Mouse (Mus musculus) liver, embryonic 12.5 days (tissue): Measurements from ENCODE around the gene Rfxank. TPM values are rescaled to one million over a fixed set of nuclear protein-coding genes. Genes with fewer than 3 reads are reported as not detected.

ENCODE experiments used
- ATAC-seq: fragments of 200-750 bp; cut with Nextera tagmentation; 2 replicates; pipeline ENCODE4 v1.8.0; 2017; ENCODE audit warnings: moderate number of reproducible peaks, mild to moderate bottlenecking, moderate library complexity
- H3K27ac ChIP-seq: fragments of 300-500 bp; sonication (generic); 2 replicates; pipeline ENCODE4 v1.5.1; 2016; ENCODE audit warnings: mild to moderate bottlenecking
- H3K27me3 ChIP-seq: fragments of 300-500 bp; sonication (generic); replicated peaks from 2 replicates; pipeline ENCODE4 v1.6.1; 2016; ENCODE audit warnings: mild to moderate bottlenecking, moderate library complexity
- H3K36me3 ChIP-seq: fragments of 300-500 bp; sonication (generic); 2 replicates; pipeline ENCODE4 v1.6.1; 2016; ENCODE audit warnings: mild to moderate bottlenecking, moderate library complexity
- H3K4me1 ChIP-seq: fragments of 300-500 bp; sonication (generic); 2 replicates; pipeline ENCODE4 v1.6.1; 2016
- H3K4me2 ChIP-seq: fragments of 300-500 bp; sonication (generic); 2 replicates; pipeline ENCODE4 v1.6.1; 2016; ENCODE audit warnings: mild to moderate bottlenecking, moderate library complexity
- H3K4me3 ChIP-seq: fragments of 300-500 bp; sonication (generic); 2 replicates; pipeline ENCODE4 v1.5.1; 2016; ENCODE audit warnings: mild to moderate bottlenecking, moderate library complexity
- H3K9ac ChIP-seq: fragments of 300-500 bp; sonication (generic); 2 replicates; pipeline ENCODE4 v1.6.1; 2016; ENCODE audit warnings: mild to moderate bottlenecking, moderate library complexity
- H3K9me3 ChIP-seq: fragments of 300-500 bp; sonication (generic); replicated peaks from 2 replicates; pipeline ENCODE4 v1.6.1; 2016; ENCODE audit warnings: mild to moderate bottlenecking, moderate library complexity
- WGBS: fragments of 180-500 bp; shearing (Covaris S2); methylation state at CpG from one replicate; pipeline ENCODE4 v1.1.7; 2016; ENCODE audit not compliant: insufficient replicate concordance; 5-methylcytosine and 5-hydroxymethylcytosine counted together
- polyA plus RNA-seq: library from polyadenylated mRNA; unstranded; fragments of >200 nt; fragmentation: Nextera tagmentation; extraction: Ambion mirVana; gene quantifications from 2 replicates; pipeline ENCODE4 v1.2.1, GENCODE M21; 2016

Gene Rfxank
- polyA plus RNA-seq, 1 experiment from 2014 or later, result 9.6 TPM

DNA sequence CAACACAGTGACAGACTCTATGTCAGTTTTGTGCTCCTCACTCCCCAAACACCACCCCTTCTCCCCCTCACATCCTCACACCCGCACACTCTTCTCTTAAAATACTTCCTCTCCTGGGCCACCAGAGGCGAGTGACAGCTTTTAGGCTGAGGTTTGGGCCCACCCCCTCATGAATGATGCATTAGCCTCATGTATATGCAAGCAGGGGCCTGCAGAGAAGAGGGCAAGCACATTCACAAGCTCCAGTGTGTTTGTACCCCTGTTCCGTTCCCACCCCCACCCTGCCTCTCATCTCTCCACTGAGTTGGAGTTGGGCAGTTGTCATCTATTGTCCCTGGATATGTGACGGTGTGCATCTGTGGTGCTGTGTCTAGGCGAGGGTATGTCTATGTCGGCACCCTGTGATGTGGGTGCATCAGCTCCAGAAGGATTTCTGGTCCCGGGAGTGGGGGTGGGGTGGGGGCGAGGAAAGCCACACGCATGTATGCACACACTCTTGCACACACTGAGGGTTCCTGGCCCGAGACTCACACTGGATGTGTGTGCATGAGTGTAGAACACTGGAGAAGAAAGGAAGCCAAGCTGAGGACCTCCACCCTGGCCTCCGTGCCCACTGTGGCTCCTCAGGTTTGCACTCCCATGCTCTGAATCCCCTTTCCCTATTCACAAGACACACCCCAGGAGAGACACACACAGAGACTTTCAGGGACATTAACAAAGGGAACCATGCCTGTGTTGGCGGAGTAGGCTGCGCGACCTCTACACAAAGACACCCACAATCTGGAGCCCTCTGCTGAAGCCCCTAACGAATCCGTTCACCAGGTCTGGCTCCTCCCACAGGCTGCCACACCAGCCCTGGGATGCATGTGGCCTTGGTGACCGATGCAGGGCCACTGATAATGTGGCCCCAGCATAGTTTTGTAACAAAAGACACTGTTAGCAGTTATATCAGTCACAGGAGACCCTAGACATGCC, 19.9 kb downstream of the Rfxank start:
- Histone ChIP-seq H3K27ac (no peak overlapping the region), H3K9ac (no peak overlapping the region), H3K4me2 (no peak overlapping the region), H3K9me3 (no peaks in the 10 kb centered on the region), H3K36me3 (no peaks in the 10 kb centered on the region), H3K4me1 (0 out of 2 replicates have a peak, but pooled peaks cover 4% of the 10 kb centered on the region), H3K27me3 (peaks cover 98% of the 10 kb centered on the region), H3K4me3 (no peak overlapping the region)
- ATAC-seq, result no peak
- WGBS, result 18% methylated on average over 17 of the region's 17 CpGs

GRCm38 (mm10) chr8:70117611-70118010, 21.3 kb downstream of the Rfxank start:
- no peak overlapping the region for H3K9ac ChIP-seq
- 8% methylated on average over 9 of the region's 9 CpGs for WGBS

GRCm38 (mm10) chr8:70114892-70115291, 24.1 kb downstream of the Rfxank start:
- H3K9ac ChIP-seq, result no peak overlapping the region
- no peak overlapping the region for H3K27ac ChIP-seq
- no peaks in the 10 kb centered on the region for H3K4me1 ChIP-seq
- H3K27me3 ChIP-seq, result peaks cover 100% of the 10 kb centered on the region
- WGBS, result 49% methylated on average over 13 of the region's 13 CpGs
- H3K9me3 ChIP-seq, result no peaks in the 10 kb centered on the region
- ATAC-seq, result no peak
- no peaks in the 10 kb centered on the region for H3K36me3 ChIP-seq
- no peak overlapping the region for H3K4me3 ChIP-seq
- no peak overlapping the region for H3K4me2 ChIP-seq

More at GRCm38 (mm10) chr8:70117611-70118010, 21.3 kb downstream of the Rfxank start:
- Histone ChIP-seq H3K9me3 (no peaks in the 10 kb centered on the region), H3K27me3 (peaks cover 100% of the 10 kb centered on the region), H3K27ac (no peak overlapping the region), H3K4me1 (0 out of 2 replicates have a peak, but pooled peaks cover 4% of the 10 kb centered on the region), H3K36me3 (no peaks in the 10 kb centered on the region), H3K4me2 (no peak overlapping the region), H3K4me3 (no peak overlapping the region)
- ATAC-seq, result no peak

GRCm38 (mm10) chr8:70114488-70114887, 24.5 kb downstream of the Rfxank start:
- WGBS, result 10% methylated on average over 6 of the region's 6 CpGs
- Histone ChIP-seq H3K4me3 (no peak overlapping the region), H3K9me3 (no peaks in the 10 kb centered on the region), H3K9ac (no peak overlapping the region), H3K36me3 (no peaks in the 10 kb centered on the region), H3K4me2 (no peak overlapping the region), H3K27me3 (peaks cover 100% of the 10 kb centered on the region), H3K27ac (no peak overlapping the region), H3K4me1 (no peaks in the 10 kb centered on the region)
- ATAC-seq, result no peak

DNA sequence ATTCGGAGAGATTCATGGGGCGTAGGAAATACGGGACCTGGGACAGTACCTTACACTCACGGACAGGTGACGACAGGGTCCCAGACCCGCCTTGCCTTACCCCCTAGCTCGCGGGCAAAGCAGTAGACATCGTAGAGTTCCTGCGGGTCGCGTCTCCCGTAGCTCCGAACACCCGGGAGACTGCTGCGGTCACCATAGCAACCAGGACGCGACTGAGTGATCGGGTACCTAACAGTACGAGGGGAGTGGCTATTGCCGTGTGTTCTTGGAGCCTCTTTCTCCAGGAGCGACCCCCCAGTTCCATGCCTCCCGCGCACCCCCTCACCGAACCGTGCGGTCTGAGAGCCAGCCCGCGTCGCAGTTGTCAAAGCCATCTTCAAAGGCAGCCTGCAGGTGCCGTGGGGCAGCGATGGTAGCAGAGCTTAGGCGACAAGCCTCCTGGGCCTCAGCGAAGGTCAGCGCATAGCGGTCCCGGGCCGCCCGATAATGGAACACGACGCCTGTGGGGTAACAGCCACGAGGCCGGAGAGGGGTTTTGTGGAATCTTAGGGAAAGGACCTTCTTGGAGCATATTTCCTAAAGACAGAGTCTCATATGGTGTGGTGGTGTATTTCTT, 26.4 kb downstream of the Rfxank start:
- Histone ChIP-seq H3K4me1 (no peaks in the 10 kb centered on the region), H3K4me3 (no peak overlapping the region), H3K4me2 (no peak overlapping the region)

DNA sequence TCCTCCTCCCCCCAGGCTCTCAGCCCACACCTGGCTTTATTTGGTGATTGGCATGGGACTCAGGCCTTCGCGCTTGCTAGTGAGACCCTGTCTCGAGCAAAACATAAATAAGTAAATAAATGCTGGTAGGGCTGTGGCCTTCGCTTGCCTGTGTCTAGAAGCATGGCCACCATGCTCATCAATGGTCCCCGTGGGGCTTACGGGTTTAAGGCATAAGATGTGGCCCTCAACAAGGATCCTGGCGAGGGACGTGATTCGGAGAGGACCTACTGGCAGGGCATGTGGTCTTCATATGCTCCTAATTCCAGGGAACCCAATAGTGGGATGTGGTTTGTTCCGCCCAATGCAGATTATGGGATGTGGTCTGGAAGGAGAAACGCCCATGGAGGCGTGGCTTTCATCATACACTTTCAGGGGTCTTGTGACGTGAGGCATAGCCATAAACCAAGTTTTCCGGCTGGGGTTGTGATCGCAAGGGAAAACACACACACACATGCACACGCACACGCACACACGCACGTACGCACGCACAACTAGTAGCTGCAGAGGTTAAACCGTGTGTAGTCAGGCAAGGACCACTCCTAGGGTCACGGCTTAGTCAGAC, 27.7 kb downstream of the Rfxank start:
- ATAC-seq, result no peak
- peaks cover 99% of the 10 kb centered on the region for H3K27me3 ChIP-seq
- WGBS, result 33% methylated on average over 23 of the region's 23 CpGs

More for the DNA sequence above, 26.4 kb downstream of the Rfxank start:
- Histone ChIP-seq H3K36me3 (no peaks in the 10 kb centered on the region), H3K27ac (no peak overlapping the region), H3K9ac (no peak overlapping the region), H3K27me3 (peaks cover 100% of the 10 kb centered on the region), H3K9me3 (no peaks in the 10 kb centered on the region)
- ATAC-seq, result no peak
- WGBS, result 8% methylated on average over 43 of the region's 43 CpGs

GRCm38 (mm10) chr8:70110451-70110850, 28.5 kb downstream of the Rfxank start:
- ATAC-seq, result no peak
- H3K27ac ChIP-seq, result no peak overlapping the region
- no peaks in the 10 kb centered on the region for H3K36me3 ChIP-seq
- no peak overlapping the region for H3K4me2 ChIP-seq
- H3K9ac ChIP-seq, result no peak overlapping the region
- no peaks in the 10 kb centered on the region for H3K9me3 ChIP-seq
- WGBS, result 53% methylated on average over 2 of the region's 2 CpGs
- no peaks in the 10 kb centered on the region for H3K4me1 ChIP-seq
- H3K27me3 ChIP-seq, result peaks cover 96% of the 10 kb centered on the region
- H3K4me3 ChIP-seq, result no peak overlapping the region

More for the DNA sequence above, 27.7 kb downstream of the Rfxank start:
- no peak overlapping the region for H3K27ac ChIP-seq
- no peaks in the 10 kb centered on the region for H3K9me3 ChIP-seq
- H3K4me3 ChIP-seq, result no peak overlapping the region
- no peaks in the 10 kb centered on the region for H3K36me3 ChIP-seq
- no peak overlapping the region for H3K9ac ChIP-seq
- no peaks in the 10 kb centered on the region for H3K4me1 ChIP-seq
- H3K4me2 ChIP-seq, result no peak overlapping the region

DNA sequence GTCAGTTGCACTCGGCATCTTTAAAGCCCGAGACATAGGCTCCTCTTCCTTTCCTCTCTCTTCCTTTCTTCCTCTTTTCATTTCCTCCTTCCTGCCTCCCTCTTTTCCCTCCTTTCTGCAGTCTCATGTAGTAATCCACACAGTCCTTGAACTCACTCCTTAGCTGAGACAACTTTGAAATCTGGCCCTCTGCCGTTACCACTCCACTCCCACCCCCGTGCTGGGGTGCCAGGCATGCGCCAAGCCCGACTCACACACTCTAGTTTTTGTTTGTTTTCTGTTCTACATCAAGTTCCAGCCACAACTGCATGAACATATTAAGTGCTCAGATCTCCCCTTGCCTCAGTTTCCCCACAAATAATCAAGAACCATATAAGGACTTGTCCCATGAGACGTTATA, 34.0 kb downstream of the Rfxank start:
- no peak overlapping the region for H3K27ac ChIP-seq
- H3K4me1 ChIP-seq, result no peaks in the 10 kb centered on the region
- WGBS, result 52% methylated on average over 7 of the region's 7 CpGs
- no peak overlapping the region for H3K4me2 ChIP-seq
- no peak overlapping the region for H3K4me3 ChIP-seq
- H3K27me3 ChIP-seq, result peaks cover 68% of the 10 kb centered on the region
- no peak for ATAC-seq
- no peaks in the 10 kb centered on the region for H3K36me3 ChIP-seq
- H3K9me3 ChIP-seq, result no peaks in the 10 kb centered on the region
- no peak overlapping the region for H3K9ac ChIP-seq

GRCm38 (mm10) chr8:70104506-70104905, 34.4 kb downstream of the Rfxank start:
- Histone ChIP-seq H3K27me3 (peaks cover 64% of the 10 kb centered on the region), H3K36me3 (no peaks in the 10 kb centered on the region)
- no peak for ATAC-seq

GRCm38 (mm10) chr8:70100241-70100640, 38.7 kb downstream of the Rfxank start:
- peaks cover 47% of the 10 kb centered on the region for H3K27me3 ChIP-seq
- WGBS, result 63% methylated on average over 8 of the region's 8 CpGs
- ATAC-seq, result no peak
- no peak overlapping the region for H3K27ac ChIP-seq
- H3K9ac ChIP-seq, result no peak overlapping the region
- H3K4me3 ChIP-seq, result no peak overlapping the region
- H3K36me3 ChIP-seq, result no peaks in the 10 kb centered on the region
- no peak overlapping the region for H3K4me2 ChIP-seq
- H3K9me3 ChIP-seq, result no peaks in the 10 kb centered on the region
- no peaks in the 10 kb centered on the region for H3K4me1 ChIP-seq

More at GRCm38 (mm10) chr8:70104506-70104905, 34.4 kb downstream of the Rfxank start:
- no peaks in the 10 kb centered on the region for H3K4me1 ChIP-seq
- H3K9ac ChIP-seq, result no peak overlapping the region
- H3K27ac ChIP-seq, result no peak overlapping the region
- no peak overlapping the region for H3K4me3 ChIP-seq
- no peaks in the 10 kb centered on the region for H3K9me3 ChIP-seq
- H3K4me2 ChIP-seq, result no peak overlapping the region
- 9% methylated on average over 6 of the region's 6 CpGs for WGBS

DNA sequence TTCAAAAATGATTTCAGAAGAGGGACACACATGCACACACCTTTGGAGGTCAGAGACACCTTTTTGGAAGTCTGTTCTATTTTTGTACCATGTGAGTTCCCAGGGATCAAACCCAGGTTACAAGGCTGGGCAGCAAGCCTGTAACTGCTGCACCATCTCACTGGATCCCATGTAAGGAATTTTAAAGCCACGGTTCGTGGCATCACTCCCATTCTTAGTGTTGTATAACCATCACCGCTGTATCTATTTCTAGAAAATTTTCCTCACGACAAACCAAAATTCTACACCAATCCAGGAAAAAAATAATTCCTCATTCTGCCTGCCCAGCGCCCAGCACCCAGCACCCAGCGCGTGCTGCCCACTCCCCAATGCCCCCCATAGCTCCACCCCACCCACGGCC, 39.7 kb downstream of the Rfxank start:
- no peak overlapping the region for H3K9ac ChIP-seq
- H3K4me1 ChIP-seq, result no peaks in the 10 kb centered on the region
- H3K4me2 ChIP-seq, result no peak overlapping the region
- no peaks in the 10 kb centered on the region for H3K9me3 ChIP-seq
- peaks cover 42% of the 10 kb centered on the region for H3K27me3 ChIP-seq
- H3K4me3 ChIP-seq, result no peak overlapping the region
- no peak overlapping the region for H3K27ac ChIP-seq
- H3K36me3 ChIP-seq, result no peaks in the 10 kb centered on the region
- 49% methylated on average over 8 of the region's 8 CpGs for WGBS
- no peak for ATAC-seq

DNA sequence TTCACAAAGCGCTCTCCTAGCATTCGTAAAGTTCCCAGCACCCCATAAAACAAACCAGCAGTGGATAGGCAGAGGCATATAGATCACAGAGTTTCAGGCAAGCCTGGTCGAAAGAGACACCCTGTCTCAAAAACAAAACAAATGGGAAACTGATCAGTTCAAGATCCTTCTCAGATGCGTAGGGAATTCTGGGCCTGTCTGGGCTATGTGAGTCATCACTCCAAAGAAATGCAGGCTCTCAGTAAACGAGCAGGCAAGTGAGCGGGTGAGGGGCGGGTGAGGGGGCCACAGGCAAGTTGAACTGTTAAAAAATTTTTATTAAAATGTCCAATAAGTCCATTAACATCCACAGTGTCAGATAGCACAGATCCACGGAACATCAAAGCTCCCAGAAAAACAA, 46.2 kb downstream of the Rfxank start:
- H3K27me3 ChIP-seq, result peaks cover 85% of the 10 kb centered on the region

More for the DNA sequence above, 46.2 kb downstream of the Rfxank start:
- WGBS, result 48% methylated on average over 8 of the region's 8 CpGs
- no peak overlapping the region for H3K27ac ChIP-seq
- H3K36me3 ChIP-seq, result no peaks in the 10 kb centered on the region
- H3K9me3 ChIP-seq, result no peaks in the 10 kb centered on the region
- ATAC-seq, result no peak
- H3K4me1 ChIP-seq, result peaks cover 4% of the 10 kb centered on the region; the same call in 1 of the 2 replicates
- H3K4me2 ChIP-seq, result no peak overlapping the region
- H3K4me3 ChIP-seq, result no peak overlapping the region
- no peak overlapping the region for H3K9ac ChIP-seq
